Mouse (Mus musculus) MEL (cell line): ENCODE measurements at regions not wholly inside any gene's neighbourhood (a gene's known extent, or its start where the extent isn't known, plus 50 kb on each side); places are given as distances from the start of the nearest gene placed in this dataset.

Experiments
- DNase-seq: peaks from one replicate; pipeline ENCODE4 v3.0.0; 2011; ENCODE audit warnings: low read depth, low spot score
- H3K27ac ChIP-seq: 2 replicates; pipeline ENCODE4 v1.5.1; 2012; ENCODE audit warnings: low read depth, mild to moderate bottlenecking, control low read depth, low read length, moderate library complexity; ENCODE audit not compliant: control insufficient read depth
- H3K27me3 ChIP-seq, 2 experiments: fragments of 150-350 bp in 1 of 2; sonication (generic) in 1 of 2; 2 replicates each; pipeline ENCODE4 v1.6.1; 2012; ENCODE audit warnings: low read length in 2 of 2, mild to moderate bottlenecking in 2 of 2, improper control_type of control experiment in 1 of 2, moderate library complexity in 1 of 2; ENCODE audit not compliant: insufficient read depth in 2 of 2, control insufficient read depth in 1 of 2
- H3K36me3 ChIP-seq, 2 experiments: 2 replicates each; pipeline ENCODE4 v1.6.1; 2012 to 2014; ENCODE audit warnings: low read length in 2 of 2, improper control_type of control experiment in 1 of 2, inconsistent platforms in 1 of 2, mild to moderate bottlenecking in 1 of 2; ENCODE audit not compliant: insufficient read depth in 2 of 2, control insufficient read depth in 1 of 2
- H3K4me1 ChIP-seq, 2 experiments: fragments of 150-350 bp in 1 of 2; sonication (generic) in 1 of 2; 2 replicates each; pipeline ENCODE4 v1.6.1; 2012; ENCODE audit warnings: low read length in 2 of 2, improper control_type of control experiment in 1 of 2, mild to moderate bottlenecking in 1 of 2; ENCODE audit not compliant: insufficient read depth in 2 of 2, control insufficient read depth in 1 of 2
- H3K4me3 ChIP-seq, 2 experiments: fragments of 150-350 bp in 1 of 2; sonication (generic) in 1 of 2; 2 replicates each; pipeline ENCODE4 v1.5.1; 2012; ENCODE audit warnings: low read depth in 2 of 2, low read length in 2 of 2, mild to moderate bottlenecking in 2 of 2, moderate library complexity in 2 of 2, control low read depth in 1 of 2, improper control_type of control experiment in 1 of 2; ENCODE audit not compliant: control insufficient read depth in 1 of 2, insufficient read depth in 1 of 2
- H3K79me2 ChIP-seq: 2 replicates; pipeline ENCODE4 v1.6.1; 2012; ENCODE audit warnings: mild to moderate bottlenecking, low read length, moderate library complexity; ENCODE audit not compliant: control insufficient read depth, poor library complexity, insufficient read depth
- H3K9ac ChIP-seq: 2 replicates; pipeline ENCODE4 v1.6.1; 2012; ENCODE audit warnings: low read depth, mild to moderate bottlenecking, control low read depth, low read length, moderate library complexity; ENCODE audit not compliant: control insufficient read depth, poor library complexity, severe bottlenecking
- H3K9me3 ChIP-seq: fragments of 150-350 bp; sonication (generic); replicated peaks from 2 replicates; pipeline ENCODE4 v1.6.1; 2012; ENCODE audit warnings: mild to moderate bottlenecking, low read length, improper control_type of control experiment, moderate library complexity; ENCODE audit not compliant: insufficient read depth
- BHLHE40 ChIP-seq: IDR thresholded peaks from 2 replicates; pipeline ENCODE4 v1.6.1; 2012; ENCODE audit warnings: low read depth, mild to moderate bottlenecking, inconsistent platforms, low read length, improper control_type of control experiment, borderline replicate concordance
- CHD2 ChIP-seq: IDR thresholded peaks from 2 replicates; pipeline ENCODE4 v1.6.1; 2011; ENCODE audit warnings: low read length, improper control_type of control experiment
- CTCF ChIP-seq, 3 experiments: IDR thresholded peaks in 2 of 3; conservative IDR thresholded peaks in 1 of 3; 2 replicates each; pipeline ENCODE4 v1.5.1; 2011 to 2012; ENCODE audit warnings: low read length in 3 of 3, low read depth in 2 of 3, mild to moderate bottlenecking in 2 of 3, improper control_type of control experiment in 1 of 3, inconsistent platforms in 1 of 3, mixed read lengths in 1 of 3, moderate library complexity in 1 of 3; ENCODE audit not compliant: control insufficient read depth in 1 of 3, insufficient read depth in 1 of 3, poor library complexity in 1 of 3, severe bottlenecking in 1 of 3
- E2F4 ChIP-seq: IDR thresholded peaks from 2 replicates; pipeline ENCODE4 v1.6.1; 2011; ENCODE audit warnings: low read depth, low read length, improper control_type of control experiment, borderline replicate concordance
- GABPA ChIP-seq: IDR thresholded peaks from 2 replicates; pipeline ENCODE4 v1.6.1; 2012; ENCODE audit warnings: low read depth, mild to moderate bottlenecking, inconsistent platforms, low read length, improper control_type of control experiment, moderate library complexity
- GATA1 ChIP-seq: IDR thresholded peaks from 2 replicates; pipeline ENCODE4 v1.6.1; 2011; ENCODE audit warnings: low read depth, low read length, improper control_type of control experiment
- HCFC1 ChIP-seq: IDR thresholded peaks from 2 replicates; pipeline ENCODE4 v1.6.1; 2012; ENCODE audit warnings: low read depth, mild to moderate bottlenecking, inconsistent platforms, low read length, improper control_type of control experiment, moderate library complexity
- JUND ChIP-seq: IDR thresholded peaks from 2 replicates; pipeline ENCODE4 v1.6.1; 2011; ENCODE audit warnings: low read depth, mild to moderate bottlenecking, improper control_type of control experiment, low read length
- MAX ChIP-seq: IDR thresholded peaks from 2 replicates; pipeline ENCODE4 v1.6.1; 2011; ENCODE audit warnings: low read length, improper control_type of control experiment
- MEF2A ChIP-seq: IDR thresholded peaks from 2 replicates; pipeline ENCODE4 v1.6.1; 2014; ENCODE audit warnings: low read depth, mild to moderate bottlenecking, inconsistent platforms, low read length, improper control_type of control experiment; ENCODE audit not compliant: poor library complexity, insufficient replicate concordance, severe bottlenecking; ENCODE audit errors: extremely low read depth
- MXI1 ChIP-seq: IDR thresholded peaks from 2 replicates; pipeline ENCODE4 v1.6.1; 2011; ENCODE audit warnings: mild to moderate bottlenecking, low read depth, low read length, improper control_type of control experiment
- MYC ChIP-seq: IDR thresholded peaks from 2 replicates; pipeline ENCODE4 v1.6.1; 2011; ENCODE audit warnings: low read depth, mild to moderate bottlenecking, low read length, improper control_type of control experiment, moderate library complexity
- NELFE ChIP-seq: IDR thresholded peaks from 2 replicates; pipeline ENCODE4 v1.6.1; 2011; ENCODE audit warnings: low read depth, low read length, improper control_type of control experiment
- POLR2AphosphoS2 ChIP-seq: IDR thresholded peaks from 2 replicates; pipeline ENCODE4 v1.6.1; 2011; ENCODE audit warnings: low read length, improper control_type of control experiment
- RAD21 ChIP-seq: IDR thresholded peaks from 2 replicates; pipeline ENCODE4 v1.6.1; 2011; ENCODE audit warnings: mild to moderate bottlenecking, low read depth, low read length, improper control_type of control experiment
- RCOR1 ChIP-seq: IDR thresholded peaks from 2 replicates; pipeline ENCODE4 v1.6.1; 2012; ENCODE audit warnings: low read depth, mild to moderate bottlenecking, inconsistent platforms, low read length, improper control_type of control experiment
- SIN3A ChIP-seq: IDR thresholded peaks from 2 replicates; pipeline ENCODE4 v1.6.1; 2012; ENCODE audit warnings: low read length, improper control_type of control experiment, inconsistent platforms
- TBP ChIP-seq: IDR thresholded peaks from 2 replicates; pipeline ENCODE4 v1.8.0; 2011; ENCODE audit warnings: low read depth, low read length, improper control_type of control experiment
- TCF12 ChIP-seq: IDR thresholded peaks from 2 replicates; pipeline ENCODE4 v1.6.1; 2014; ENCODE audit warnings: low read depth, mild to moderate bottlenecking, inconsistent platforms, low read length, improper control_type of control experiment, moderate library complexity
- USF1 ChIP-seq: IDR thresholded peaks from 2 replicates; pipeline ENCODE4 v1.6.1; 2014; ENCODE audit warnings: low read depth, mild to moderate bottlenecking, inconsistent platforms, low read length, improper control_type of control experiment, moderate library complexity
- ZC3H11A ChIP-seq: IDR thresholded peaks from 2 replicates; pipeline ENCODE4 v1.6.1; 2012; ENCODE audit warnings: low read depth, mild to moderate bottlenecking, inconsistent platforms, low read length, improper control_type of control experiment
- ZKSCAN1 ChIP-seq: IDR thresholded peaks from 2 replicates; pipeline ENCODE4 v1.6.1; 2012; ENCODE audit warnings: low read depth, mild to moderate bottlenecking, inconsistent platforms, low read length, improper control_type of control experiment, moderate library complexity
- ZMIZ1 ChIP-seq: IDR thresholded peaks from 2 replicates; pipeline ENCODE4 v1.6.1; 2012; ENCODE audit warnings: low read depth, mild to moderate bottlenecking, inconsistent platforms, low read length, improper control_type of control experiment, moderate library complexity
- ZNF384 ChIP-seq: IDR thresholded peaks from 2 replicates; pipeline ENCODE4 v1.6.1; 2012; ENCODE audit warnings: low read depth, mild to moderate bottlenecking, inconsistent platforms, low read length, improper control_type of control experiment

DNA sequence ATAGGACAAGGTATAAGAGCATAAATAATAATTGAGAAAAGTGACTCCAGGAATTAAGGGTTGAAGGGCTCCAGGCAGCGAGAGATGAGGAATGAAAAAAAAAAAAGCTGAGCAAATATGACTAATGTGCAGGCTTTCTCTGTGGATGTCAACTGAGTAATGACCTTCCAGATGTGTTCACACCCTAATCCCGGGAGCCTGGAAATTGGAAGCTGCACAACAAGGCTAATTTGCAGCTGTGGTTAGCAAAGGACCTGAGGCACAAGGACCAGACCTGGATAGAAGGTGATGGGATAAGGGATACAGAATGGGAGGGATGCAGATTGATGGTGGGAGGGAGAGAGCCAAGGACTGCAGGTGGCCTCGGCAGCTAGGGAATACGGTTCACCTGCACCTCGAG, 111.6 kb downstream of the Rplp1 start:
- Histone ChIP-seq H3K79me2 (no peaks in the 10 kb centered on the region), H3K27me3 (peaks cover 1 to 3% of the 10 kb centered on the region in 2 experiments; a peak in 2 of 4 replicates), H3K4me3 (no peak overlapping the region), H3K4me1 (no peaks in the 10 kb centered on the region), H3K27ac (no peak overlapping the region), H3K36me3 (no peaks in the 10 kb centered on the region), H3K9ac (no peak overlapping the region), H3K9me3 (no peaks in the 10 kb centered on the region)
- no peak for DNase-seq
- TF ChIP-seq ZNF384, result no peak
- no peak for TF ChIP-seq NELFE
- TF ChIP-seq POLR2AphosphoS2, result no peak
- no peak for TF ChIP-seq SIN3A
- TF ChIP-seq MYC, result no peak
- no peak for TF ChIP-seq ZC3H11A
- TF ChIP-seq MAX, result no peak
- no peak for TF ChIP-seq E2F4
- TF ChIP-seq TBP, result no peak
- TF ChIP-seq JUND, result no peak
- no peak for TF ChIP-seq ZKSCAN1
- no peak for TF ChIP-seq RCOR1
- no peak for TF ChIP-seq GABPA
- TF ChIP-seq GATA1, result no peak
- no peak for TF ChIP-seq BHLHE40
- TF ChIP-seq MXI1, result no peak
- no peak for TF ChIP-seq USF1
- TF ChIP-seq MEF2A, result no peak
- no peak for TF ChIP-seq CTCF (IDR thresholded peaks at IDR 0.05 in 2 of 3, conservative IDR thresholded peaks at IDR 0.05 in 1 of 3; ENCODE audit: control insufficient read depth in 1 of 3, insufficient read depth in 1 of 3, low read depth in 2 of 3, low read length in 3 of 3, poor library complexity in 1 of 3, severe bottlenecking in 1 of 3)

- Histone ChIP-seq H3K9me3 (no peaks in the 10 kb centered on the region), H3K79me2 (no peaks in the 10 kb centered on the region)
- TF ChIP-seq MXI1 (no peak), TCF12 (no peak), HCFC1 (no peak), RAD21 (no peak), ZMIZ1 (no peak), CHD2 (no peak)
- TF ChIP-seq, all 39 proteins: peak for 0
- no peak for DNase-seq
- Histone ChIP-seq H3K27ac (no peak overlapping the region), H3K9ac (no peak overlapping the region), H3K36me3 (no peaks in the 10 kb centered on the region), H3K27me3 (peaks cover 1 to 3% of the 10 kb centered on the region in 2 experiments; a peak in 2 of 4 replicates), H3K4me1 (no peaks in the 10 kb centered on the region), H3K4me3 (no peak overlapping the region)
These were observed 114.8 kb downstream of the Rplp1 start for GRCm38 (mm10) chr9:61799535-61799934.
